Mouse (Mus musculus): ENCODE measurements around the gene Cdkn2a. TPM values are rescaled to one million over a fixed set of nuclear protein-coding genes. Genes with fewer than 3 reads are reported as not detected.

Cdkn2a gene
- 0.15 TPM in 1 of 2 replicates, not detected in the other for polyA plus RNA-seq (2015; fragmentation: Nextera tagmentation; extraction: Ambion mirVana)

DNA sequence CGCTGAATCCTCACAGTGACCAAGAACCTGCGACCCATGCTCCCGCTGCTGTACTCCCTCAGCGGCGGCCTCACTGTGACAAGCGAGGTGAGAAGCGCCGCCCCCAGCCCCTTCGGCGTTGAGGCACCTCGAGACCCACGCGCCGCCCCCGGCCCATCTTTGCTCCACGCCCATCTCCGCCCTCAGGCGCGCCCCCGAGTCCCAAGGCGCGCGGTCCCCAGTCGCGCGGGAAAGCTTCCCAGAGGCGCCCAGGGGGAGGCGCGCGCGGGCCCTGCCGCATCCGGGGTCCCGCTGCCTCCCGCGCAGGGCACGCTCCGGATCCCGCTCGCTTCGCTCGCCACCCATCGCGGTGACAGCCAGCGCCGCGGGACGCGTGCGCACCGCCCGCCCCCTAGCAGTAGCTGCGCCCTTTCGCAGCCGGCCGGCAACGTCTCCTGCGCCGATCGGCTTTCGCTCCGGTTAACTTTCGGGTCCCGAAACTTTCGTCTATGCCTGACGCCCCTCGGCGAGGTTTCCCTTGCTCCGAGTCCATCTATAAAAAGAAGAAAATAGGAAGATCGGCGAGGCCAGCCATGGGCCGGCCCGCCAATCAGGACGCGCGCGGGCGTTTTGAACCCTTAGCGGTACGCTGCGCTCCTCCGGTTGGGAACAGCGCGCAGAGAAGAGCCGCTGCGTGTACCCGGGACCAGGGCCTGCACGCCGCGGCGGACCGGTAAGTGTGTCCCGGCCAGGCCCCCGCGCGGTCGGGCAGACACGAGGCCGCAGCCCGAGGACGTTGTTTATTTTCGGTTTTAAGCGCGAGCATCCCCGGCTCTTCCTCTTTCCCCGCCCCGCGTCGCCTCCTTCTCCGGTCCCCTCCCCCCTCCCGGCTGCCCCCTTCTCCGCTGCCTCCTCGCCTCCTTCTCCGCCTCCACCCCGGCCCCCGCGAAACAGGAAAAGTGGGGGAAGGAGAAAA lies at the start of gene Cdkn2a:
TSS of gene Cdkn2a (minus strand) at position 168 of the 955 bp plus-strand sequence.
- Histone ChIP-seq H3K4me3 (peak within 1 kb of the TSS; percentile 85), H3K4me1 (replicated peaks) (peaks cover 12% of the 10 kb centered on the region), H3K4me2 (peak within 1 kb of the TSS; percentile 99), H3K9ac (peak within 1 kb of the TSS; percentile 52), H3K9me3 (replicated peaks) (no peaks in the 10 kb centered on the region), H3K36me3 (no peaks in the 10 kb centered on the region), H3K27ac (no peak within 1 kb of the TSS), H3K27me3 (peaks cover 90% of the 10 kb centered on the region)
- under 1% methylated on average over 114 of the region's 117 CpGs for WGBS
- peak; percentile 82 for ATAC-seq (replicated peaks; ENCODE audit: insufficient number of reproducible peaks, insufficient read depth, low FRiP score, low read depth)

- H3K27me3 ChIP-seq, result peaks cover 47% of the 10 kb centered on the region
- no peak overlapping the region for H3K4me3 ChIP-seq
- no peak overlapping the region for H3K4me2 ChIP-seq
- no peak for ATAC-seq (replicated peaks; ENCODE audit: insufficient number of reproducible peaks, insufficient read depth, low FRiP score, low read depth)
- H3K9me3 ChIP-seq (replicated peaks), result no peaks in the 10 kb centered on the region
- H3K9ac ChIP-seq, result no peak overlapping the region
- no peak overlapping the region for H3K27ac ChIP-seq
- H3K4me1 ChIP-seq (replicated peaks), result peaks cover 14% of the 10 kb centered on the region
- 7% methylated on average over 13 of the region's 13 CpGs for WGBS
- no peaks in the 10 kb centered on the region for H3K36me3 ChIP-seq
These were observed 19.0 kb upstream of the Cdkn2a start for GRCm38 (mm10) chr4:89313461-89313860.

DNA sequence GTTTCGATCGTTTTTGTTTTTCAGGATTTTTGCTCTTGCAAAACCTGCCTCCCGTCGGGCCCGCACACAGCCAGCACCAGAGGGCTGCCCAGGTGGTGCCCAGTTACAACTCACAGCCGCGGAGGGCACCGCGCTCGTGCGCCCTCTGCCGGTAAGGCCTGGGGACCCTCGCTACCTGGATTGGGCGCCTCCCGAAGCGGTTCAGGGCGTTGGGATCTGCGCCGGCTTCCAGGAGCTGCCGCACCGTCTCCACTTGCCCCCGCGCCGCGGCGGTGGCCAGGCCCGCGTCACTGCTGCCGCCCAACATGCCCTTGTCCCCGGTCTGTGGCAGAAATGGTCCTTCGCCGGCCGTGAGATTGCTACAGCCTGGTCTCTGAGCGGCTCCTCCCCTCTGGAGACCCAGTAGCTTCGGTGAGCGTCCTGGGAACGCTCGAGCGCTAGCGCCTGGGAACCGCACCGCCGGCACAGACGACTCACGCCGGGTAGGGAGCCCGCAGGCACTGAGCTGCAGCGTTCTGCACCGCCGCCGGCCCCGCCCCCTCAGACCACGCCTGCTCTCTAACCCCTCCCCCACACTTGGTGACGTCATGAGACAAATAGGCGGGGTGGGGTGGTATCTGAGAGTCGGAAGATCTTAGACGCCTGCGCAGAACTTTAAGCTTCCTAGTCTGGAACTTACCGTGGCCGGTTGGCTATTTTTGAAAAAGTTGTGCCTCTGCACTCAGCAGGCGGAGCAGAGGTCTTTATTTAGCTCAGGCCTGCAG lies 16.2 kb upstream of the Cdkn2a start, which contains the start of gene Cdkn2b:
TSS of gene Cdkn2b (minus strand) at position 549 of the 764 bp plus-strand sequence.
- Histone ChIP-seq H3K4me1 (replicated peaks) (peaks cover 16% of the 10 kb centered on the region), H3K4me2 (peak within 1 kb of the TSS; percentile 99), H3K9ac (peak within 1 kb of the TSS; percentile 61), H3K36me3 (no peaks in the 10 kb centered on the region), H3K27ac (peak within 1 kb of the TSS; percentile 55), H3K27me3 (peaks cover 74% of the 10 kb centered on the region), H3K9me3 (replicated peaks) (no peaks in the 10 kb centered on the region), H3K4me3 (peak within 1 kb of the TSS; percentile 70)
- under 1% methylated on average over 61 of the region's 61 CpGs for WGBS
- ATAC-seq (replicated peaks; ENCODE audit: insufficient number of reproducible peaks, insufficient read depth, low FRiP score, low read depth), result peak; percentile 93

DNA sequence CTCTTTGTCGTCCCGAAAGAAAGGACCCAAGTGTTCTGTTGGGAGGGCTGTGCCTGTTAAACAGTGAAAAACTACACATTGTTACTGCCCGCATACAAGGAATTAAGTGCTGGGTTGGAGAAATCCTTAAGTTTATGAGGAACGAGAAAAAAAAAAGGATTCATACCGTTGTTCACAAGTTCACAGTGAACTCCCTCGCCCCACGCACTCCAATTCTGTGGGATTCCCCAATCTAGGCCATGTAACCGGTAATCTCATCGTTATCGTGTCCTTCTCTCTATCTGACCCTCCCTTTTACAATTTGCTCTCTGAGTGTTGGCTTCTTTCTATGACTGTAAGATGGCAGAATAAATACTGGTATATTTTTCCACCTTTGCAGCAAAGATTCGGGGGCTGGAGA lies 15.5 kb upstream of the Cdkn2a start:
- Histone ChIP-seq H3K4me2 (peak overlapping the region; percentile 99), H3K4me1 (replicated peaks) (peaks cover 16% of the 10 kb centered on the region), H3K9ac (no peak overlapping the region), H3K27ac (no peak overlapping the region), H3K27me3 (peaks cover 80% of the 10 kb centered on the region), H3K4me3 (peak overlapping the region; percentile 70), H3K36me3 (no peaks in the 10 kb centered on the region), H3K9me3 (replicated peaks) (no peaks in the 10 kb centered on the region)
- ATAC-seq (replicated peaks; ENCODE audit: insufficient number of reproducible peaks, insufficient read depth, low FRiP score, low read depth), result no peak
- 3% methylated on average over 11 of the region's 11 CpGs for WGBS

GRCm38 (mm10) chr4:89308001-89308400 lies 13.5 kb upstream of the Cdkn2a start:
- Histone ChIP-seq H3K36me3 (no peaks in the 10 kb centered on the region), H3K4me2 (no peak overlapping the region), H3K9me3 (replicated peaks) (no peaks in the 10 kb centered on the region), H3K4me3 (no peak overlapping the region), H3K4me1 (replicated peaks) (peaks cover 19% of the 10 kb centered on the region), H3K27ac (no peak overlapping the region), H3K27me3 (peaks cover 86% of the 10 kb centered on the region), H3K9ac (no peak overlapping the region)
- no peak for ATAC-seq (replicated peaks; ENCODE audit: insufficient number of reproducible peaks, insufficient read depth, low FRiP score, low read depth)
- 21% methylated on average over 3 of the region's 3 CpGs for WGBS

GRCm38 (mm10) chr4:89306798-89307365 lies 12.4 kb upstream of the Cdkn2a start:
- Histone ChIP-seq H3K4me3 (no peak overlapping the region), H3K27me3 (peaks cover 85% of the 10 kb centered on the region), H3K4me2 (no peak overlapping the region), H3K36me3 (no peaks in the 10 kb centered on the region), H3K9ac (no peak overlapping the region), H3K9me3 (replicated peaks) (no peaks in the 10 kb centered on the region), H3K4me1 (replicated peaks) (peaks cover 19% of the 10 kb centered on the region), H3K27ac (no peak overlapping the region)
- no peak for ATAC-seq (replicated peaks; ENCODE audit: insufficient number of reproducible peaks, insufficient read depth, low FRiP score, low read depth)
- 4% methylated on average over 25 of the region's 25 CpGs for WGBS

DNA sequence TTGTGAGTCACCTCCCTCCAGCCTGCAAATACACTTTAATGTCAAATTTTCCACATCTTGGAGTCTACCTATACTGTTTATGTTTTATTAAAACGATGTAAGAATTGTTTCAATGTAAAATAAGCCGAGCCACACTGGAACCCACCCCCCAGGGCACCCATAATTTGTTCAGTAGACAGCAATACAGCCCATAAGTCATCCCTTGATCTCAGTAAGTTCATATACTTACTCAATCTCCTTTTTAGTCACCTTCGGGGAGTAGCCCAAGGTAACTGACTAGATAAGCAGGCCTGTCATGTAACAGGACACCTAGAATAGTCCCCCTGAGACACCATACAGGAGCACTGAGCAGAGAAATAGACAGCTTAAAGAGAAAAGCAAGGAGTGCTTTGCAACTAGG lies 11.2 kb upstream of the Cdkn2a start:
- H3K4me1 ChIP-seq (replicated peaks), result peaks cover 13% of the 10 kb centered on the region
- peaks cover 89% of the 10 kb centered on the region for H3K27me3 ChIP-seq
- H3K4me2 ChIP-seq, result no peak overlapping the region
- no peak overlapping the region for H3K9ac ChIP-seq
- no peak for ATAC-seq (replicated peaks; ENCODE audit: insufficient number of reproducible peaks, insufficient read depth, low FRiP score, low read depth)
- WGBS, result 8% methylated on average over 3 of the region's 3 CpGs
- H3K36me3 ChIP-seq, result no peaks in the 10 kb centered on the region
- no peak overlapping the region for H3K4me3 ChIP-seq
- no peak overlapping the region for H3K27ac ChIP-seq
- H3K9me3 ChIP-seq (replicated peaks), result no peaks in the 10 kb centered on the region

GRCm38 (mm10) chr4:89303281-89303995 lies 9.0 kb upstream of the Cdkn2a start:
- peak overlapping the region; percentile 14; the same call in 1 of the 2 replicates for H3K4me3 ChIP-seq
- ATAC-seq (replicated peaks; ENCODE audit: insufficient number of reproducible peaks, insufficient read depth, low FRiP score, low read depth), result no peak
- peaks cover 89% of the 10 kb centered on the region for H3K27me3 ChIP-seq
- H3K9ac ChIP-seq, result no peak overlapping the region
- H3K27ac ChIP-seq, result no peak overlapping the region
- 2% methylated on average over 14 of the region's 14 CpGs for WGBS
- H3K9me3 ChIP-seq (replicated peaks), result no peaks in the 10 kb centered on the region
- H3K4me1 ChIP-seq (replicated peaks), result peaks cover 6% of the 10 kb centered on the region
- no peak overlapping the region for H3K4me2 ChIP-seq
- H3K36me3 ChIP-seq, result no peaks in the 10 kb centered on the region

DNA sequence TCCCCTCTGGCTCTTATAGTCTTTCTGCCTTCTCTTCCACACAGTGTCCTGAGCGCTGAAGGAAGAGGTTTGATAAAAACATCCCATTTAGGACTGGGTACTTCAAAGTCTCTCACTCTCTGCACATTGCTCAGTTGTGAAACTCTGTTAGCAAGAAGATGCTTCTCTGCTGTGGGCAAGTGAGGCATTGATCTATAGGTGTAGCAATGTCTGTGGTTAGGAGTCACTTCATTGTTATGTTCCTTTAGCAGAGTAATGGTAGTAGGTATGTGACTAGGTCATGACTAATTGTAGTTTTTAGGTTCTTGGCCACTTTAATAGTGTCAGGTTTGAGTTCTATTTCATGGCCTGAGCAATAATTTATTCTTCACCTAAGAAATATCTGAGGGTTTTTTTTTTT lies 7.7 kb upstream of the Cdkn2a start:
- no peak overlapping the region for H3K4me2 ChIP-seq
- no peaks in the 10 kb centered on the region for H3K9me3 ChIP-seq (replicated peaks)
- H3K27ac ChIP-seq, result no peak overlapping the region
- WGBS, result 3% methylated on average over 1 of the region's 1 CpGs
- peaks cover 87% of the 10 kb centered on the region for H3K27me3 ChIP-seq
- no peak overlapping the region for H3K9ac ChIP-seq
- peaks cover 5% of the 10 kb centered on the region for H3K4me1 ChIP-seq (replicated peaks)
- H3K36me3 ChIP-seq, result no peaks in the 10 kb centered on the region
- H3K4me3 ChIP-seq, result no peak overlapping the region
- ATAC-seq (replicated peaks; ENCODE audit: insufficient number of reproducible peaks, insufficient read depth, low FRiP score, low read depth), result no peak

GRCm38 (mm10) chr4:89299721-89300120 lies 5.3 kb upstream of the Cdkn2a start:
- Histone ChIP-seq H3K9ac (no peak overlapping the region), H3K27ac (no peak overlapping the region), H3K4me2 (no peak overlapping the region), H3K36me3 (no peaks in the 10 kb centered on the region), H3K4me1 (replicated peaks) (peaks cover 8% of the 10 kb centered on the region), H3K9me3 (replicated peaks) (no peaks in the 10 kb centered on the region), H3K27me3 (peaks cover 87% of the 10 kb centered on the region), H3K4me3 (no peak overlapping the region)
- WGBS, result 4% methylated on average over 2 of the region's 2 CpGs
- ATAC-seq (replicated peaks; ENCODE audit: insufficient number of reproducible peaks, insufficient read depth, low FRiP score, low read depth), result no peak

All from heart, embryonic 15.5 days (tissue).